Mouse (Mus musculus) adrenal gland, adult 18-20 months (tissue): Measurements from ENCODE around the gene Ssxb10. TPM values are rescaled to one million over a fixed set of nuclear protein-coding genes. Genes with fewer than 3 reads are reported as not detected.
"Not testable (repeated sequence)": the region's sequence is repeated elsewhere in the genome, so short reads cannot be mapped to it uniquely, and the experiment has no call there.

Source experiments
- DNase-seq, 2 experiments: peaks; one replicate each; pipeline ENCODE4 v3.0.0; 2021 to 2022; ENCODE audit warnings: low spot score in 2 of 2
- long read RNA-seq, 2 experiments: library from polyadenylated mRNA; stranded (forward); transcript quantifications; one replicate each; pipeline ENCODE4 v2.0.0; 2021
- total RNA-seq, 2 experiments: library from RNA; stranded (reverse); gene quantifications; 1 replicate in 1 of 2; 2 replicates in 1 of 2; pipeline ENCODE4 v1.2.3; 2021

Ssxb10 gene
- not detected for total RNA-seq
- long read RNA-seq, experiment 1, result 0 reads
- long read RNA-seq, experiment 2, result 0 reads

DNA sequence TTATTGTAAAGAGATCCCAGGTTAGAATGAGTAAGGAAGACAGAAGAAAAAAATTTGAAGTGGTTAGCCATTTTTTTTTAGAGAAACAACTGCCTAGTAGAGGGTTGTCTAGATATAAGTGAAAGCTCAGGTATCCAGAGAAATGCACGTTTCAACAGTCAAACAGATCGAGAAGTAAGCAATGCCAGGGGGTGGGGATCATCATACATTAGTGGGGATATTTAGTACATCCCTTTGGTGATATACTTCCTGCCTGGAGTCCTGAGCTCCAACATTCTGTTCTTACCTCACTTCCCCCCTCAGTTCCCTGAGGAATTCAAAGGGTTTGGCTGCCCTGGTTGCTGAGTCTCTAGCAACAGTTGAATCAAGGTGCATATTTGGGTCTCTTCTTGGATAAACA is at the start of gene Ssxb10:
Ssxb10 (plus strand) TSS at position 301 of the 400 bp plus-strand sequence.
- DNase-seq, result no peak

- no peak for DNase-seq
Measured at GRCm38 (mm10) chrX:8288621-8289020, 38.6 kb upstream of the Ssxb10 start.

GRCm38 (mm10) chrX:8309302-8309701 is 17.9 kb upstream of the Ssxb10 start:
- no peak for DNase-seq

- DNase-seq, result peak; percentile 23 to 35
Measured at GRCm38 (mm10) chrX:8314905-8315304, 12.3 kb upstream of the Ssxb10 start.

- DNase-seq, result not testable (repeated sequence)
Measured at GRCm38 (mm10) chrX:8366678-8367077, 39.5 kb downstream of the Ssxb10 start, which contains the start of gene Ssxb9. Ssxb9 (plus strand) TSS chrX:8366978.

Other genes with a start within 250 kb of the Ssxb10 start
- 1 to 10 TPM; 1.7 to 3.1 TPM for gene Was, start 236.9 kb upstream of the Ssxb10 start, total RNA-seq
- gene Wdr13, start 194.5 kb upstream of the Ssxb10 start, total RNA-seq, result 10 to 100 TPM; 58.0 to 61.7 TPM
- gene Rbm3, start 181.5 kb upstream of the Ssxb10 start, total RNA-seq, result 100 to 1,000 TPM; 107 to 140 TPM
- 1 to 10 TPM; 8.2 to 9.4 TPM for gene Tbc1d25, start 151.2 kb upstream of the Ssxb10 start, total RNA-seq
- gene Ebp, start 133.9 kb upstream of the Ssxb10 start, total RNA-seq, result 10 to 100 TPM; 44.2 to 76.5 TPM
- gene Porcn, start 120.9 kb upstream of the Ssxb10 start, total RNA-seq, result 1 to 10 TPM; 8.6 to 9.2 TPM
- gene Ftsj1, start 75.0 kb upstream of the Ssxb10 start, total RNA-seq, result 10 to 100 TPM; 22.9 to 26.6 TPM
- under 1 TPM in 1 of 2 experiments, not detected in 1; 0.32 TPM for gene Slc38a5, start 56.3 kb upstream of the Ssxb10 start, total RNA-seq
- gene Ssxb9, start 39.6 kb downstream of the Ssxb10 start, total RNA-seq, result not detected
- gene Ssxb1, start 85.9 kb downstream of the Ssxb10 start, total RNA-seq, result not detected
- gene Ssxb2, start 134.3 kb downstream of the Ssxb10 start, total RNA-seq, result not detected
- gene Gm14459, start 197.5 kb downstream of the Ssxb10 start, total RNA-seq, result not detected
- gene Ssxb6, start 220.8 kb downstream of the Ssxb10 start, total RNA-seq, result not detected